ENCODE assay signal across 12 mouse cellular contexts in genomic region chr10:83032559-83032958, GRCm38 (mm10). TPM values are rescaled to one million over a fixed set of nuclear protein-coding genes. Genes with fewer than 3 reads are reported as not detected.
DNase-seq lines count a peak whose midpoint lies in the region; ATAC-seq lines count a peak whose summit lies in the region.
"Had no signal": no experiment of that assay in that cellular context is flagged by ENCODE, and none has a peak within 500 bp of the region (broad histone marks: within the 10 kb centered on the region; RNA-seq: fewer than 3 reads in every experiment).

No protein-coding gene starts in this region.

- ATAC-seq in heart, embryonic 16.5 days (replicated peaks; ENCODE audit: extremely low read depth, insufficient read depth, low FRiP score) = 0 out of 2 replicates have a peak, but pooled peaks have one; percentile 23
- no peak for ATAC-seq in heart, embryonic 11.5 days (replicated peaks; ENCODE audit: insufficient number of reproducible peaks, low FRiP score, low TSS enrichment)
- ATAC-seq in kidney, embryonic 16.5 days (ENCODE audit: low FRiP score, low TSS enrichment) = peak; percentile 5; the same call in 1 of the 2 replicates

- H3K9ac ChIP-seq in heart, embryonic 16.5 days (ENCODE audit: low read length) = no peak overlapping the region
- no peak overlapping the region for H3K9ac ChIP-seq in heart, embryonic 11.5 days (ENCODE audit: low read depth, low read length)
- H3K9ac ChIP-seq in kidney, embryonic 16.5 days (replicated peaks; ENCODE audit: low read length) = 0 out of 2 replicates have a peak overlapping the region, but pooled peaks have one; percentile 35
- H3K9ac ChIP-seq: heart, embryonic 15.5 days; liver, embryonic 14.5 days had no signal

- DNase-seq in CD4-positive, CD25-positive, alpha-beta regulatory T cell, adult 2 months (ENCODE audit: low read depth, low spot score) = peak; percentile 7
- peak; percentile 50 to 67 for DNase-seq in adrenal gland, postnatal 36 days
- no peak for DNase-seq in frontal cortex, adult 2 months (ENCODE audit: extremely low spot score in 1 of 2, low spot score in 1 of 2)
- no peak for DNase-seq in right cerebral cortex, adult 18-20 months
- DNase-seq in lung, postnatal 14 days = no peak
- DNase-seq: cerebellum, adult 8-10 months had no signal

- no peak overlapping the region for H3K4me2 ChIP-seq in heart, embryonic 16.5 days (ENCODE audit: low read depth, low read length)
- H3K4me2 ChIP-seq in heart, embryonic 11.5 days = no peak overlapping the region
- no peak overlapping the region for H3K4me2 ChIP-seq in kidney, embryonic 16.5 days (replicated peaks; ENCODE audit: low read depth, low read length)
- H3K4me2 ChIP-seq: heart, embryonic 15.5 days had no signal

- H3K4me3 ChIP-seq in heart, embryonic 16.5 days (ENCODE audit: low read length) = no peak overlapping the region
- H3K4me3 ChIP-seq in heart, embryonic 11.5 days (ENCODE audit: low read depth, low read length) = no peak overlapping the region
- H3K4me3 ChIP-seq in kidney, embryonic 16.5 days (ENCODE audit: low read length) = no peak overlapping the region
- H3K4me3 ChIP-seq: heart, embryonic 15.5 days; left cerebral cortex, adult 2 months had no signal

- no peak overlapping the region for H3K27ac ChIP-seq in heart, embryonic 16.5 days (ENCODE audit: low read length)
- H3K27ac ChIP-seq in heart, embryonic 11.5 days (ENCODE audit: low read depth, low read length) = no peak overlapping the region
- peak overlapping the region; percentile 40; the same call in 1 of the 2 replicates for H3K27ac ChIP-seq in kidney, embryonic 16.5 days (ENCODE audit: low read length)
- H3K27ac ChIP-seq: heart, embryonic 15.5 days; left cerebral cortex, adult 2 months; liver, embryonic 14.5 days had no signal

- H3K36me3 ChIP-seq in heart, embryonic 16.5 days (ENCODE audit: control insufficient read depth, insufficient read depth) = no peaks in the 10 kb centered on the region
- no peaks in the 10 kb centered on the region for H3K36me3 ChIP-seq in heart, embryonic 11.5 days (ENCODE audit: control insufficient read depth, insufficient read depth, low read length)
- no peaks in the 10 kb centered on the region for H3K36me3 ChIP-seq in kidney, embryonic 16.5 days (ENCODE audit: insufficient read depth, low read length)
- H3K36me3 ChIP-seq: heart, embryonic 15.5 days had no signal

- WGBS in heart, embryonic 16.5 days = 49% methylated on average over 10 of the region's 10 CpGs
- WGBS in heart, embryonic 11.5 days (ENCODE audit: insufficient replicate concordance) = 66% methylated on average over 10 of the region's 10 CpGs
- WGBS in kidney, embryonic 16.5 days = 23% methylated on average over 10 of the region's 10 CpGs

- H3K9me3 ChIP-seq in heart, embryonic 16.5 days (replicated peaks; ENCODE audit: control insufficient read depth, low read length) = no peaks in the 10 kb centered on the region
- no peaks in the 10 kb centered on the region for H3K9me3 ChIP-seq in heart, embryonic 11.5 days (replicated peaks; ENCODE audit: control insufficient read depth, low read length)
- H3K9me3 ChIP-seq in kidney, embryonic 16.5 days (ENCODE audit: low read length) = no peaks in the 10 kb centered on the region
- H3K9me3 ChIP-seq: heart, embryonic 15.5 days had no signal

- H3K4me1 ChIP-seq in heart, embryonic 16.5 days (ENCODE audit: control insufficient read depth, insufficient read depth, low read length) = peaks cover 22% of the 10 kb centered on the region
- H3K4me1 ChIP-seq in heart, embryonic 11.5 days (ENCODE audit: control insufficient read depth, insufficient read depth, low read length) = peaks cover 11% of the 10 kb centered on the region
- H3K4me1 ChIP-seq in kidney, embryonic 16.5 days (ENCODE audit: insufficient read depth, low read length) = peaks cover 66% of the 10 kb centered on the region

- H3K27me3 ChIP-seq in heart, embryonic 16.5 days (ENCODE audit: control insufficient read depth, insufficient read depth, low read length) = no peaks in the 10 kb centered on the region
- no peaks in the 10 kb centered on the region for H3K27me3 ChIP-seq in heart, embryonic 11.5 days (ENCODE audit: control insufficient read depth, insufficient read depth, low read length)
- no peaks in the 10 kb centered on the region for H3K27me3 ChIP-seq in kidney, embryonic 16.5 days (ENCODE audit: insufficient read depth, low read length)
- H3K27me3 ChIP-seq: heart, embryonic 15.5 days had no signal

RNA-seq across cellular contexts. Expression of gene Chst11, which starts 47.3 kb away (rescaled TPM):
- 2.3 and 2.6 TPM in 2 replicates for polyA plus RNA-seq in heart, embryonic 16.5 days (2015; fragmentation: Nextera tagmentation; extraction: Ambion mirVana)
- polyA plus RNA-seq in heart, embryonic 11.5 days (2014; fragmentation: Nextera tagmentation; extraction: Ambion mirVana) = 3.0 and 3.1 TPM in 2 replicates
- total RNA-seq in adrenal gland, postnatal 36 days (2021) = 10 to 100 TPM; 40.8 to 75.4 TPM
- polyA plus RNA-seq in kidney, embryonic 16.5 days (2015; fragmentation: Nextera tagmentation; extraction: Ambion mirVana) = 4.8 and 5.2 TPM in 2 replicates
- polyA plus RNA-seq in frontal cortex, adult 2 months (2012; rRNA removed) = 32.8 and 34.6 TPM in 2 replicates

Comparison
In these comparisons a context has a peak if more than half of its experiments do, and no peak if none do; other contexts are left out.
1. DNase-seq: peak in CD4-positive, CD25-positive, alpha-beta regulatory T cell, adult 2 months (single experiment) and adrenal gland, postnatal 36 days (2 of 2); none in frontal cortex, adult 2 months (0 of 2), right cerebral cortex, adult 18-20 months (single experiment) and lung, postnatal 14 days (single experiment).